In genomic region chr6:146855185-146855584, GRCm38 (mm10) we compare ENCODE assay signal across 17 mouse cellular contexts. TPM values are rescaled to one million over a fixed set of nuclear protein-coding genes. Genes with fewer than 3 reads are reported as not detected.
DNase-seq lines count a peak whose midpoint lies in the region; ATAC-seq and TF ChIP-seq lines count a peak whose summit lies in the region.
"Had no signal": no experiment of that assay in that cellular context is flagged by ENCODE, and none has a peak within 500 bp of the region (broad histone marks: within the 10 kb centered on the region; RNA-seq: fewer than 3 reads in every experiment).

No protein-coding gene starts in this region.

- H3K4me2 ChIP-seq in forebrain, embryonic 13.5 days: no peak overlapping the region
- no peak overlapping the region for H3K4me2 ChIP-seq in forebrain, postnatal 0 days (ENCODE audit: low read depth)
- no peak overlapping the region for H3K4me2 ChIP-seq in midbrain, embryonic 14.5 days (ENCODE audit: low read length)
- H3K4me2 ChIP-seq in liver, embryonic 11.5 days: no peak overlapping the region
- H3K4me2 ChIP-seq: hindbrain, embryonic 13.5 days had no signal

- H3K9me3 ChIP-seq in forebrain, embryonic 13.5 days (replicated peaks): no peaks in the 10 kb centered on the region
- H3K9me3 ChIP-seq in forebrain, postnatal 0 days (ENCODE audit: low read length): no peaks in the 10 kb centered on the region
- H3K9me3 ChIP-seq in midbrain, embryonic 14.5 days (ENCODE audit: control insufficient read depth, low read length): no peaks in the 10 kb centered on the region
- H3K9me3 ChIP-seq in midbrain, embryonic 10.5 days (replicated peaks): 0 out of 2 replicates have a peak, but pooled peaks cover 3% of the 10 kb centered on the region
- H3K9me3 ChIP-seq in liver, embryonic 11.5 days (ENCODE audit: control insufficient read depth, low read length): no peaks in the 10 kb centered on the region
- H3K9me3 ChIP-seq: hindbrain, embryonic 13.5 days had no signal

- no peak overlapping the region for H3K4me3 ChIP-seq in forebrain, embryonic 13.5 days
- H3K4me3 ChIP-seq in forebrain, postnatal 0 days (ENCODE audit: low read depth, low read length): no peak overlapping the region
- H3K4me3 ChIP-seq in midbrain, embryonic 14.5 days (replicated peaks; ENCODE audit: low read depth, low read length): no peak overlapping the region
- H3K4me3 ChIP-seq in midbrain, embryonic 10.5 days: no peak overlapping the region
- H3K4me3 ChIP-seq in liver, embryonic 11.5 days (ENCODE audit: low read depth, low read length): no peak overlapping the region
- H3K4me3 ChIP-seq: hindbrain, embryonic 13.5 days had no signal

- ATAC-seq in forebrain, embryonic 13.5 days: peak; percentile 27; the same call in 1 of the 2 replicates
- no peak for ATAC-seq in forebrain, postnatal 0 days
- ATAC-seq in midbrain, embryonic 14.5 days (ENCODE audit: low FRiP score, low TSS enrichment): 0 out of 2 replicates have a peak, but pooled peaks have one; percentile 20
- ATAC-seq in liver, embryonic 11.5 days (replicated peaks; ENCODE audit: low FRiP score): peak; percentile 83

- H3K27ac ChIP-seq in forebrain, embryonic 13.5 days: no peak overlapping the region
- no peak overlapping the region for H3K27ac ChIP-seq in forebrain, postnatal 0 days (ENCODE audit: low read depth, low read length)
- H3K27ac ChIP-seq in midbrain, embryonic 14.5 days (replicated peaks; ENCODE audit: low read depth, low read length): no peak overlapping the region
- no peak overlapping the region for H3K27ac ChIP-seq in midbrain, embryonic 10.5 days (replicated peaks)
- H3K27ac ChIP-seq in liver, embryonic 11.5 days (ENCODE audit: low read depth, low read length): no peak overlapping the region
- H3K27ac ChIP-seq: hindbrain, embryonic 13.5 days had no signal

- H3K36me3 ChIP-seq in forebrain, embryonic 13.5 days (ENCODE audit: poor library complexity, severe bottlenecking): no peaks in the 10 kb centered on the region
- H3K36me3 ChIP-seq in forebrain, postnatal 0 days (ENCODE audit: insufficient read depth): no peaks in the 10 kb centered on the region
- no peaks in the 10 kb centered on the region for H3K36me3 ChIP-seq in midbrain, embryonic 14.5 days (ENCODE audit: control insufficient read depth, insufficient read depth, low read length)
- no peaks in the 10 kb centered on the region for H3K36me3 ChIP-seq in midbrain, embryonic 10.5 days
- H3K36me3 ChIP-seq in liver, embryonic 11.5 days (ENCODE audit: control insufficient read depth, insufficient read depth, low read length): no peaks in the 10 kb centered on the region
- H3K36me3 ChIP-seq: hindbrain, embryonic 13.5 days had no signal

- H3K27me3 ChIP-seq in forebrain, embryonic 13.5 days: no peaks in the 10 kb centered on the region
- no peaks in the 10 kb centered on the region for H3K27me3 ChIP-seq in forebrain, postnatal 0 days (ENCODE audit: insufficient read depth, low read length)
- H3K27me3 ChIP-seq in midbrain, embryonic 14.5 days (ENCODE audit: control insufficient read depth, insufficient read depth, low read length): no peaks in the 10 kb centered on the region
- H3K27me3 ChIP-seq in midbrain, embryonic 10.5 days (ENCODE audit: low read depth, poor library complexity, severe bottlenecking): no peaks in the 10 kb centered on the region
- H3K27me3 ChIP-seq in liver, embryonic 11.5 days (replicated peaks; ENCODE audit: control insufficient read depth, insufficient read depth, low read length): no peaks in the 10 kb centered on the region
- H3K27me3 ChIP-seq: hindbrain, embryonic 13.5 days had no signal

- no peak for TF ChIP-seq CTCF in forebrain, postnatal 0 days (IDR thresholded peaks at IDR 0.05; ENCODE audit: low read depth)

- no peaks in the 10 kb centered on the region for H3K4me1 ChIP-seq in forebrain, embryonic 13.5 days
- no peaks in the 10 kb centered on the region for H3K4me1 ChIP-seq in forebrain, postnatal 0 days (ENCODE audit: insufficient read depth)
- H3K4me1 ChIP-seq in midbrain, embryonic 14.5 days (ENCODE audit: control insufficient read depth, insufficient read depth, low read length): no peaks in the 10 kb centered on the region
- no peaks in the 10 kb centered on the region for H3K4me1 ChIP-seq in midbrain, embryonic 10.5 days
- peaks cover 5% of the 10 kb centered on the region for H3K4me1 ChIP-seq in liver, embryonic 11.5 days (replicated peaks; ENCODE audit: control insufficient read depth, insufficient read depth, low read length)
- H3K4me1 ChIP-seq: hindbrain, embryonic 13.5 days had no signal

- no peak for DNase-seq in forebrain, postnatal 0 days
- DNase-seq in midbrain, embryonic 14.5 days: no peak
- no peak for DNase-seq in midbrain, embryonic 10.5 days (ENCODE audit: low spot score)
- DNase-seq in liver, embryonic 11.5 days (ENCODE audit: low spot score): no peak
- no peak for DNase-seq in spleen, adult 18-20 months
- DNase-seq in gastrocnemius, postnatal 4 days (ENCODE audit: low spot score in 2 of 2): no peak
- DNase-seq in spleen, postnatal 14 days (ENCODE audit: low spot score in 2 of 2): no peak
- DNase-seq: adrenal gland, postnatal 36 days; cerebellum, postnatal 14 days; heart, adult 18-20 months had no signal

- 98% methylated on average over 9 of the region's 9 CpGs for WGBS in forebrain, embryonic 13.5 days
- 95% methylated on average over 9 of the region's 9 CpGs for WGBS in forebrain, postnatal 0 days
- WGBS in midbrain, embryonic 14.5 days: 93% methylated on average over 9 of the region's 9 CpGs
- WGBS in midbrain, embryonic 10.5 days: 94% methylated on average over 9 of the region's 9 CpGs
- WGBS in liver, embryonic 11.5 days: 81% methylated on average over 9 of the region's 9 CpGs

- H3K9ac ChIP-seq in forebrain, embryonic 13.5 days: no peak overlapping the region
- H3K9ac ChIP-seq in forebrain, postnatal 0 days: no peak overlapping the region
- H3K9ac ChIP-seq in midbrain, embryonic 14.5 days (replicated peaks; ENCODE audit: low read length): no peak overlapping the region
- H3K9ac ChIP-seq in liver, embryonic 11.5 days (ENCODE audit: low read depth, low read length): no peak overlapping the region
- H3K9ac ChIP-seq: hindbrain, embryonic 13.5 days had no signal

RNA-seq across cellular contexts. Expression of gene Smco2, which starts 5.3 kb away (rescaled TPM):
- not detected in 2 replicates for polyA plus RNA-seq in forebrain, embryonic 13.5 days (2015; fragmentation: Nextera tagmentation; extraction: Ambion mirVana)
- not detected in 2 replicates for total RNA-seq in forebrain, postnatal 0 days (2014; rRNA removed)
- polyA plus RNA-seq in forebrain, postnatal 0 days (2015; fragmentation: Nextera tagmentation; extraction: Ambion mirVana): not detected in 2 replicates
- polyA plus RNA-seq in midbrain, embryonic 14.5 days (2014; fragmentation: Nextera tagmentation; extraction: Ambion mirVana): not detected in 2 replicates
- polyA plus RNA-seq in midbrain, embryonic 10.5 days (2016; fragmentation: Nextera tagmentation; extraction: Ambion mirVana): not detected in 2 replicates
- polyA plus RNA-seq in liver, embryonic 11.5 days (2014; fragmentation: Nextera tagmentation; extraction: Ambion mirVana): not detected in 2 replicates
- not detected for total RNA-seq in gastrocnemius, postnatal 4 days (2021)
- total RNA-seq: adrenal gland, postnatal 36 days; layer of hippocampus, adult 18-20 months had no signal
- polyA plus RNA-seq: C2C12; hindbrain, embryonic 13.5 days; limb, embryonic 11.5 days; neural tube, embryonic 14.5 days; small intestine, adult 2 months had no signal

RNA-seq across cellular contexts. Expression of gene Ppfibp1, which starts 33.1 kb away (rescaled TPM):
- polyA plus RNA-seq in forebrain, embryonic 13.5 days (2015; fragmentation: Nextera tagmentation; extraction: Ambion mirVana): 12.7 and 16.5 TPM in 2 replicates
- 32.0 and 33.0 TPM in 2 replicates for total RNA-seq in forebrain, postnatal 0 days (2014; rRNA removed)
- polyA plus RNA-seq in forebrain, postnatal 0 days (2015; fragmentation: Nextera tagmentation; extraction: Ambion mirVana): 15.6 and 23.8 TPM in 2 replicates
- 9.2 and 13.4 TPM in 2 replicates for polyA plus RNA-seq in midbrain, embryonic 14.5 days (2014; fragmentation: Nextera tagmentation; extraction: Ambion mirVana)
- polyA plus RNA-seq in midbrain, embryonic 10.5 days (2016; fragmentation: Nextera tagmentation; extraction: Ambion mirVana): 28.4 and 28.8 TPM in 2 replicates
- polyA plus RNA-seq in liver, embryonic 11.5 days (2014; fragmentation: Nextera tagmentation; extraction: Ambion mirVana): 31.1 and 33.1 TPM in 2 replicates
- total RNA-seq in gastrocnemius, postnatal 4 days (2021): 10 to 100 TPM; 72.1 to 73.6 TPM

RNA-seq across cellular contexts. Expression of gene Arntl2, which starts 59.3 kb away (rescaled TPM):
- 1.1 and 2.2 TPM in 2 replicates for polyA plus RNA-seq in forebrain, embryonic 13.5 days (2015; fragmentation: Nextera tagmentation; extraction: Ambion mirVana)
- 2.7 and 3.5 TPM in 2 replicates for total RNA-seq in forebrain, postnatal 0 days (2014; rRNA removed)
- polyA plus RNA-seq in forebrain, postnatal 0 days (2015; fragmentation: Nextera tagmentation; extraction: Ambion mirVana): 2.3 and 4.5 TPM in 2 replicates
- polyA plus RNA-seq in midbrain, embryonic 14.5 days (2014; fragmentation: Nextera tagmentation; extraction: Ambion mirVana): 0.73 and 2.3 TPM in 2 replicates
- 1.9 and 2.0 TPM in 2 replicates for polyA plus RNA-seq in midbrain, embryonic 10.5 days (2016; fragmentation: Nextera tagmentation; extraction: Ambion mirVana)
- polyA plus RNA-seq in liver, embryonic 11.5 days (2014; fragmentation: Nextera tagmentation; extraction: Ambion mirVana): 0.70 and 0.88 TPM in 2 replicates
- total RNA-seq in gastrocnemius, postnatal 4 days (2021): 1 to 10 TPM; 1.3 to 2.9 TPM
